Mouse (Mus musculus) liver, embryonic 16.5 days (tissue): ENCODE results near the gene Zbtb7b. TPM values are rescaled to one million over a fixed set of nuclear protein-coding genes. Genes with fewer than 3 reads are reported as not detected.

Experiments
- ATAC-seq: fragments of 200-750 bp; cut with Nextera tagmentation; 2 replicates; pipeline ENCODE4 v1.8.0; 2017; ENCODE audit warnings: low read depth, mild to moderate bottlenecking, moderate number of reproducible peaks, moderate library complexity
- H3K27ac ChIP-seq: fragments of 300-500 bp; sonication (generic); 2 replicates; pipeline ENCODE4 v1.5.1; 2014; ENCODE audit warnings: mild to moderate bottlenecking, low read length
- H3K27me3 ChIP-seq: fragments of 300-500 bp; sonication (generic); 2 replicates; pipeline ENCODE4 v1.6.1; 2014; ENCODE audit warnings: low read depth, low read length, mixed read lengths; ENCODE audit not compliant: control insufficient read depth, insufficient read depth
- H3K36me3 ChIP-seq: fragments of 300-500 bp; sonication (generic); 2 replicates; pipeline ENCODE4 v1.6.1; 2014; ENCODE audit warnings: mild to moderate bottlenecking; ENCODE audit not compliant: control insufficient read depth, insufficient read depth
- H3K4me1 ChIP-seq: fragments of 300-500 bp; sonication (generic); 2 replicates; pipeline ENCODE4 v1.6.1; 2014; ENCODE audit warnings: low read depth, low read length, mixed read lengths; ENCODE audit not compliant: control insufficient read depth
- H3K4me2 ChIP-seq: fragments of 300-500 bp; sonication (generic); 2 replicates; pipeline ENCODE4 v1.6.1; 2014; ENCODE audit warnings: low read depth, low read length, mixed read lengths
- H3K4me3 ChIP-seq: fragments of 300-500 bp; sonication (generic); 2 replicates; pipeline ENCODE4 v1.5.1; 2014; ENCODE audit warnings: low read depth, mild to moderate bottlenecking, low read length
- H3K9ac ChIP-seq: fragments of 300-500 bp; sonication (generic); 2 replicates; pipeline ENCODE4 v1.6.1; 2014; ENCODE audit warnings: low read depth, low read length
- H3K9me3 ChIP-seq: fragments of 300-500 bp; sonication (generic); replicated peaks from 2 replicates; pipeline ENCODE4 v1.6.1; 2016; ENCODE audit warnings: low read length; ENCODE audit not compliant: control insufficient read depth
- WGBS: fragments of 180-500 bp; shearing (Covaris S2); extraction: QIAGEN DNeasy Blood & Tissue Kit; methylation state at CpG from one replicate; pipeline ENCODE4 v1.1.7; 2014; ENCODE audit not compliant: insufficient replicate concordance; 5-methylcytosine and 5-hydroxymethylcytosine counted together
- polyA plus RNA-seq: library from polyadenylated mRNA; unstranded; fragments of >200 nt; fragmentation: Nextera tagmentation; extraction: Ambion mirVana; gene quantifications from 2 replicates; pipeline ENCODE4 v1.2.1, GENCODE M21; 2015

Zbtb7b gene
- polyA plus RNA-seq, 1 experiment from 2014 or later, result 2.4 TPM

DNA sequence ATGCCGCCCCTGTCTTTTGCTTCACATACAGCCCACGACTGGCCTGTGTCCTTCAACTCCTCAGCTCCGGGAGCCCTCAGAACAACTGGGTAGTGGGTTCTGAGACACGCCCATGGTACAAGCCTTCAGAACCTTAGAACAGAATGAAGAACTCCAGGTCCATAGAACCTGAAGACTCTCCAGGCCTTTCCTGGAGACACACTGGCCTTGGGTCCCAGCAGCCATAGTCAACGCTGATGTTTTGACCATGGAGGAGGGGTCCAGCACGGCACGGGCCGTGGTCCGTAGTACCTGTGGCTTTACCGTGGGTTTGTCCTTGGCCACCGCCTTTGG, 29.5 kb downstream of the Zbtb7b start, which contains the start of gene Dcst1:
Gene Dcst1 (minus strand): TSS at position 101 of the 333 bp plus-strand sequence.
- Histone ChIP-seq H3K4me2 (no peak within 1 kb of the TSS), H3K9me3 (no peaks in the 10 kb centered on the region), H3K36me3 (no peaks in the 10 kb centered on the region), H3K4me1 (no peaks in the 10 kb centered on the region), H3K9ac (no peak within 1 kb of the TSS), H3K27ac (no peak within 1 kb of the TSS), H3K27me3 (no peaks in the 10 kb centered on the region), H3K4me3 (no peak within 1 kb of the TSS)
- 75% methylated on average over 11 of the region's 11 CpGs for WGBS
- ATAC-seq, result no peak

DNA sequence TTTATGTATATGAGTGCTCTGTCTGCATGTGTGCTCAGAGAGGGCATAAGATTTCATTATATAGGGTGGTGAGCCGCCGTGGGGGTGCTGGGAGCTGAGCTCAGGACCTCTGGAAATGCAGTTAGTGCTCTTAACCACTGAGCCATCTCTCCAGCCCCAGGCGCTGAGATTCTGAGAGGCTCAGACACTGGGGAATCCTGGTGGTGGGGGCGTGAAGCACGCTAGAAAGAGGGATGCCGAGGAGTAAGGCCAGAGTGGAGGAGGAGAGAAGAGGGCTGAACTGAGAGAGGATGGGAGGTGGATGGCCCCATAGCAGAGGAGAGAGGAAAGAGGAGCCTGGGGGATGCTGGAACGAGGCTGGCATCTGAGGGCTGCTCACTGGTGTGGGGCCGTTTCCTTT, 29.9 kb downstream of the Zbtb7b start:
- Histone ChIP-seq H3K27ac (no peak overlapping the region), H3K4me2 (no peak overlapping the region), H3K4me1 (no peaks in the 10 kb centered on the region), H3K9me3 (no peaks in the 10 kb centered on the region), H3K4me3 (no peak overlapping the region), H3K9ac (no peak overlapping the region), H3K27me3 (no peaks in the 10 kb centered on the region), H3K36me3 (no peaks in the 10 kb centered on the region)
- no peak for ATAC-seq
- 55% methylated on average over 8 of the region's 8 CpGs for WGBS

DNA sequence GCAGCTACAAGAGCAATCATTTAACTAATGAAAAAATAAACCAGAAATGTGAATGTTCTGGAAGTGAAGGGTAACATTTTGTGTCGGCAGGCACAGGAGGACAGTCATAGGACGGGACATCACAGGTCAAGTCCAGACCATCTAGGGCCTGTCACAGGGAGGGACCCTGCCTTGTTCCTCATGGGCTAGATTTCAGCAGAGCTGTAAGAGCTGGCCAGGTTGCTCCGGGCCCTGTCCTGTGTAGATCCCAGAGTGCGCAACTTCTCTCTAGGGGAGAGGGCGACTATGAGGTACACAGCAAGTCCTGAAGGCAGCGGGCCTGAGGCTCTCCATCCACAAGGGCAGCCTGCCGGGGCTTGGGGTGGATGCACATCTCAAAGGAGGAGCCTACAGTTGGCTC, 32.9 kb downstream of the Zbtb7b start, which contains the start of gene Dcst2:
Gene Dcst2 (plus strand): TSS at position 301 of the 400 bp plus-strand sequence.
- no peaks in the 10 kb centered on the region for H3K4me1 ChIP-seq
- no peak within 1 kb of the TSS for H3K9ac ChIP-seq
- 74% methylated on average over 7 of the region's 7 CpGs for WGBS
- no peak within 1 kb of the TSS for H3K4me2 ChIP-seq
- no peak within 1 kb of the TSS for H3K4me3 ChIP-seq
- no peak for ATAC-seq
- no peak within 1 kb of the TSS for H3K27ac ChIP-seq
- no peaks in the 10 kb centered on the region for H3K36me3 ChIP-seq
- H3K9me3 ChIP-seq, result no peaks in the 10 kb centered on the region
- H3K27me3 ChIP-seq, result no peaks in the 10 kb centered on the region

DNA sequence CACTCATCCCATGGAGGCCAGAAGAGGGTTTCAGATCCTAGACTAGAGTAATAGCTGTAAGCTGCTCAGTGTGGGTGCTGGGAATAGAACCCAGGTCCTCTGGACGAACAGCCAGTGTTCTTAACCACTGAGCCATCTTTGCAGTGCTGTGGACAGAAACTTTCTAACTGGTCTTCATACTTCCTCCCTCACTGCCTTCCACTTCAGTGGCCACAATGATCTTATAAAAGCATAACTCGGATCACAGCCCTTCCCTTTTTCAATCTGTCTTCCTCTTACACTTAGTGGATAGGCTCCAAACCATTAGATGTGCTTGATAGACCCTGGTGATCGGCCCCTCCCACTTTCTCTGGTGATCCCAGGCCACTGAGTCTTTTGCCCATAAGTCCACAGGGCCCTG, 34.3 kb downstream of the Zbtb7b start:
- no peaks in the 10 kb centered on the region for H3K9me3 ChIP-seq
- ATAC-seq, result no peak
- H3K4me3 ChIP-seq, result no peak overlapping the region
- H3K27ac ChIP-seq, result no peak overlapping the region
- no peaks in the 10 kb centered on the region for H3K27me3 ChIP-seq
- no peaks in the 10 kb centered on the region for H3K36me3 ChIP-seq
- H3K4me1 ChIP-seq, result no peaks in the 10 kb centered on the region
- no peak overlapping the region for H3K9ac ChIP-seq
- H3K4me2 ChIP-seq, result no peak overlapping the region
- WGBS, result 34% methylated on average over 3 of the region's 3 CpGs

DNA sequence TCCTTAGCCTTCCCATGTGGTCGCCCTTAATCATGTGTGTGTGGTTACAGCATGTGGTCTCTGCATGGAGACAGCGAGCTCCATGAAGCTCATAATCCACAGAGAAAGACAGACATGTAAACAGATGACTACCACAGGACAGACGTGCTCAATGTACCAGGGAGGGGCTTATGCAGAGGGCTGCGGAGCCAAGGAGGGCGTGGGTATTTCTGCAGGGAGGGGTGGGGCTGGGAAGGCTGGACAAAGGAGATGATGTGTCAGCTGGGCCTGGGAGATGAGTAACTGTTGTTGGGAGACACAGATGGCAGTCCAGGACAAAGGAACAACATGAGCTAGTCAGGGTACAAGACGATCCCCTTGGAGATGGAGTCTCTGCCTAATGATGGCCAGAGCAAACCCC, 34.9 kb downstream of the Zbtb7b start:
- H3K4me3 ChIP-seq, result no peak overlapping the region
- no peaks in the 10 kb centered on the region for H3K36me3 ChIP-seq
- no peaks in the 10 kb centered on the region for H3K27me3 ChIP-seq
- H3K27ac ChIP-seq, result no peak overlapping the region
- no peak overlapping the region for H3K9ac ChIP-seq
- ATAC-seq, result no peak
- no peaks in the 10 kb centered on the region for H3K4me1 ChIP-seq
- H3K4me2 ChIP-seq, result no peak overlapping the region
- WGBS, result 48% methylated on average over 6 of the region's 6 CpGs
- no peaks in the 10 kb centered on the region for H3K9me3 ChIP-seq

DNA sequence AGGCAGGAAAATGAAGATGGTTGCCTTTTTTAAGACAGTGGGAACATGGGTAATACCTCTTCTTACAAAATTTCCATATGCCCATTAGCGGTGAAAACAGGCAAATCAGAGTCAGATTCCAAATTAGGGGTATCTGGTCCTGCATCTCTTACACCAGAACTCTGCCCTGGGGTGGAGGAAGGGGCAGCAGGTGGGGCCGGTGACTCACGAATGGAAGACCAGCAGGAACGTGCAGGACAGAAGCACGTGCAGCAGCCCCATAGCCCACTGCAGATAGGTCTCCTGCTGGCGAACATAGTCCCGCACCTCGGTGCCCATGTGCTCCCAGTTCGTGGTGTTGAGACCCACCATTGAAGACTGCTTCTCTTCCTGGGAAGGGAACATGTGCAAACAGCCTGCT, 38.5 kb downstream of the Zbtb7b start:
- Histone ChIP-seq H3K9ac (no peak overlapping the region), H3K4me2 (no peak overlapping the region), H3K4me3 (no peak overlapping the region), H3K27ac (no peak overlapping the region), H3K27me3 (peaks cover 8% of the 10 kb centered on the region), H3K36me3 (no peaks in the 10 kb centered on the region), H3K9me3 (no peaks in the 10 kb centered on the region), H3K4me1 (no peaks in the 10 kb centered on the region)
- no peak for ATAC-seq
- WGBS, result 60% methylated on average over 9 of the region's 9 CpGs

DNA sequence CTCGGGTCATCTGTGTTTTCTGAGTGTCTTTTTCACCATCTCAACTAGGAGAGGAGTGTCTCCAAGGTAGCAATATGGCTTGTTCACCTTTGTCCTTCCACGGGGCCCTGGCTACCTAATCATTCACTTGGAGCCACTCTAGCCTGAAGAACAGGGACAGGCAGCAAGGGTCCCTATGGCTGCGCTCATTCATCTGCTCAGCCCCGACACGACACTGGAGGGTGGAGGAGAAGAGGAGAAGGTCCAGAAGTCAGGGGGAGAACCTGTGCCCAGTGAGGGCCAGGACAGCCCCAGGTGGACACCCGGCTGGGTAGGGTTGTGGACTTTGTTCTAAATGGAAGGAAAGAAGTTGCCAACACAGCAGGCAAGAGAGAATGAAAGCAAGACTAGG, 39.1 kb downstream of the Zbtb7b start:
- Histone ChIP-seq H3K4me1 (no peaks in the 10 kb centered on the region), H3K27ac (no peak overlapping the region), H3K36me3 (no peaks in the 10 kb centered on the region), H3K4me3 (no peak overlapping the region), H3K9ac (no peak overlapping the region), H3K27me3 (peaks cover 13% of the 10 kb centered on the region), H3K4me2 (no peak overlapping the region), H3K9me3 (no peaks in the 10 kb centered on the region)
- whole genome bisulfite sequencing, result 60% methylated on average over 6 of the region's 6 CpGs
- no peak for ATAC-seq

DNA sequence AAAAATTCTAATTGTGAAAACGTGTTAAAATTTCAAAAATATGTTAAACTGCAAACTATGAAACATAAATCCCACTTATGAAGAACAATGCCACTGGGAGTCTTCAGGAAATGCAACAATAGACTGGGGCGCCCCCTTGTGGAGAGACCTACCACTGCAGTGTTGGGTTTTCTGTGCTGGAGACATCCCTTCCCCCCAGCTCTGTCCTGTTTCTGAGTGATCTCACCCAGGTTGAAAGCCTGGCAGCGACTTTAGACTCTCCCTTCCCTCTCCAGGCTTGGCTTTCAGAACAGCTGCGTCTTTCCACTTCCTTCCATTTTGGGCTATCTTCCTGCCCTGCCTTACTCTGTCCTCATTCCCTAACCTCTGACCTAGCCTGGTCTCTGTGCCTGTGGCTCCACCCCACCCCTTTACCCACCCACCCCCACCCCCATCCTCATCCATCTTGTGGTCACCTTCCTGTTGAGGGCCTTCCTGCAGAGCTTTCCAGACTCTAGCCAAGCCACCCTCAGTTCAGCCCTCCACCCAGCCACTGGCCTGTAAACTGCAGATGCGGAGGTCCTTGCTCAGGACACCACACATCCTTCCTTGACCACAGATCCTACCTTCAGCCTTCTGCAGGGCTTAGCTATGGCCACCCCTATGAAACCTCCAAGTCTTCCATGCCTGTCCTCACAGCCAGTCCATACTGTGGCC, 39.6 kb downstream of the Zbtb7b start:
- WGBS, result 19% methylated on average over 5 of the region's 5 CpGs
- Histone ChIP-seq H3K4me1 (peaks cover 5% of the 10 kb centered on the region), H3K27ac (no peak overlapping the region), H3K9ac (no peak overlapping the region), H3K27me3 (peaks cover 18% of the 10 kb centered on the region), H3K4me2 (no peak overlapping the region), H3K36me3 (no peaks in the 10 kb centered on the region), H3K9me3 (no peaks in the 10 kb centered on the region), H3K4me3 (no peak overlapping the region)
- no peak for ATAC-seq

DNA sequence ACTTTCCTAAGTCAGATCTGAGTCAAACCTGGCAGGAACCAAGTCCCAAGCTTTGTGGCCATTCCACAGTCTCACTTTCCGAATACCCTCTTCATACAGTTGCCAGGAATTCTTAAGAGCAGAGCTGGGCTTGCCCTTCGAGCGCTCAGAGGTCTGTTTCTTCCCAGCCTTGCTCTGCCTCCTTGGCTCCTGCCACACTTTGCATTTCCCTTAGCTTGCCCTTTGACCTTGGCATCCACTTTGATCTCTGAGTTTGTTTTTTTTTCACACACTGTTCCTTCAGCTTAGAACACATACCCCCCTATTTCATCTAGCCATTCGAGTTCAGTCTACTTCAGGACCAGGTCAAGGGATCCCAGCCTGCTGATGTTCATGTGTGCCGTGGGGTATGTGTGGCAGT, 43.3 kb downstream of the Zbtb7b start:
- 50% methylated on average over 5 of the region's 5 CpGs for WGBS

More for the DNA sequence above, 43.3 kb downstream of the Zbtb7b start:
- H3K4me2 ChIP-seq, result no peak overlapping the region
- H3K9ac ChIP-seq, result no peak overlapping the region
- no peaks in the 10 kb centered on the region for H3K9me3 ChIP-seq
- H3K27me3 ChIP-seq, result peaks cover 41% of the 10 kb centered on the region
- H3K4me3 ChIP-seq, result no peak overlapping the region
- no peak overlapping the region for H3K27ac ChIP-seq
- H3K36me3 ChIP-seq, result no peaks in the 10 kb centered on the region
- peaks cover 6% of the 10 kb centered on the region for H3K4me1 ChIP-seq
- ATAC-seq, result no peak
